Mouse (Mus musculus): Measurements from ENCODE around the gene Shkbp1. TPM values are rescaled to one million over a fixed set of nuclear protein-coding genes. Genes with fewer than 3 reads are reported as not detected.

Shkbp1 gene
- polyA plus RNA-seq, 1 experiment from 2014 or later, result 46.2 TPM

DNA sequence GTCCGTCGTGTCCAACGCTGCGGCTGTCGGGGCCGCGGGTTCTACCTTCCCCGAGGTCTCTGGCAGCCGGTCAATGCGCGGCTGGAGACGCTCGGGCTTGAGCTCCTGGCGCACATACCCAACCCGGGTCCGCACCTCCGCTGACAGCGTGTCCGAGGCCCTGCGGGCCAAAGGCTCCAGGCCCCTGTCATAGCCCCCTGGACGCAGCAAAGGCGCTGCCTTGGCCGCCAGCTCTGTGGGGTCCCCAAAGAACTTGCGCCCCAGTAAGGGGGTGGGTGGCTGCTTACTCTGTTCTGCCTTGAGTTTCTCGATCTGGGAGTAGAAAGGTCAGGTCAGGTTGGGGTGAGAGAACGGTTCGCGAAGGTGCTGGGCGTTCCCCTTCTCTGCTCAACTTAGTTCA lies 8.6 kb upstream of the Shkbp1 start:
- Histone ChIP-seq H3K4me3 (replicated peaks) (peak overlapping the region; percentile 17), H3K4me1 (peaks cover 28% of the 10 kb centered on the region), H3K9ac (no peak overlapping the region), H3K9me3 (replicated peaks) (no peaks in the 10 kb centered on the region), H3K36me3 (no peaks in the 10 kb centered on the region), H3K27me3 (peaks cover 72% of the 10 kb centered on the region), H3K4me2 (replicated peaks) (no peak overlapping the region), H3K27ac (replicated peaks) (no peak overlapping the region)
- no peak for ATAC-seq (ENCODE audit: insufficient number of reproducible peaks, low FRiP score, low TSS enrichment, low read depth)
- 7% methylated on average over 29 of the region's 29 CpGs for WGBS

DNA sequence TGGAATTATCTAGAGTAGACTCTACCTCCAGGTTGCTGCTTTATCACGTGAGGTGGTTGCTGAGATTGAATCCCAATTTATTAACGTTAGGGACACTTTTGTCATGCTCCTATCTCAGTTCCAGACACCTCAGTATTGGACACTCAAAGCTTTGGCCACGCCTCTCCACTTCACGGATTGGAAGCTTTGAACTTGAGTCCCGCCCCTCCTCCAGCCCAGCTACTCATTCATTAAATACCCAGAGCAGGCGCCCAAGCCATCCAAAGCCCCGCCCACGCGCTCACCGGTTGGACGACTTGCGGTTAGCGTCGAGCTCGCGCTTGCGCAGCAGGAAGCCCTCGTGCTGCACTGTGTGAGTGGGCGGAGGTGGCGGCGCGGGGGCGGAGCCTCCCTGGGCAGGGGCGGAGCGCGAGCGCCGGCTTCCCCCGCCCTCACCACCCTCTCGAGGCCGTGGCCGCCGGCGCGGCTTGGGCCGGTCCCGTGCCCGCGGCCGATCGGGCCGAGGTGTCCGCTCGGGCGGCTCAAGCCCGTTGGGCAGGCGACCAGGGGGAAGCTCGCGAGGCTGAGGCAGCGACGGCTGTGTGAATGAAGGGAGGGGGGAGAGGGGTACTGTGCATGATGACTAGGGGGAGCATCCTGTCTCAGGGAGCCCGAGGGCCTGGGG lies 5.6 kb upstream of the Shkbp1 start:
- under 1% methylated on average over 52 of the region's 52 CpGs for WGBS
- H3K36me3 ChIP-seq, result no peaks in the 10 kb centered on the region
- H3K9ac ChIP-seq, result peak overlapping the region; percentile 47
- peak; percentile 95 for ATAC-seq (ENCODE audit: insufficient number of reproducible peaks, low FRiP score, low TSS enrichment, low read depth)
- H3K27me3 ChIP-seq, result peaks cover 49% of the 10 kb centered on the region
- H3K4me2 ChIP-seq (replicated peaks), result peak overlapping the region; percentile 85
- H3K9me3 ChIP-seq (replicated peaks), result no peaks in the 10 kb centered on the region
- no peak overlapping the region for H3K27ac ChIP-seq (replicated peaks)
- peak overlapping the region; percentile 57 for H3K4me3 ChIP-seq (replicated peaks)
- peaks cover 30% of the 10 kb centered on the region for H3K4me1 ChIP-seq

DNA sequence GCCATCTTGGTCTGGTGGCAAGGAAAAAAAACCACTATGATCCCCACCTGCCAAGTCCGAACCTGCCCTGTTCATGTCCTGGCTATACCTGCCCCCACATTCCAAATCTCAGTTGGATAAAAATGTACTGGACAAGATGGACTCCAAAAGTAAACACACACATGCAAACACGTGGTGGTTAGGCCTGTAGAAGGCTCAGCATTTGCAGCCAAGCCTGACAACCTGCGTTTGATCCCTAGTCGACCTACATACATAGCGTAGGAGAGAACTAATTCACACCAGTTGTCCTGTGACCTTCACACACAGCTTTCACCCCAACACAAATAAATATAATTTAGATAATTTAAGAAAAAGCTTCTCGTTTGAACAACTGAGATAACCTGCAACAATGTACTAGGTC lies 4.9 kb upstream of the Shkbp1 start:
- 48% methylated on average over 6 of the region's 6 CpGs for WGBS

DNA sequence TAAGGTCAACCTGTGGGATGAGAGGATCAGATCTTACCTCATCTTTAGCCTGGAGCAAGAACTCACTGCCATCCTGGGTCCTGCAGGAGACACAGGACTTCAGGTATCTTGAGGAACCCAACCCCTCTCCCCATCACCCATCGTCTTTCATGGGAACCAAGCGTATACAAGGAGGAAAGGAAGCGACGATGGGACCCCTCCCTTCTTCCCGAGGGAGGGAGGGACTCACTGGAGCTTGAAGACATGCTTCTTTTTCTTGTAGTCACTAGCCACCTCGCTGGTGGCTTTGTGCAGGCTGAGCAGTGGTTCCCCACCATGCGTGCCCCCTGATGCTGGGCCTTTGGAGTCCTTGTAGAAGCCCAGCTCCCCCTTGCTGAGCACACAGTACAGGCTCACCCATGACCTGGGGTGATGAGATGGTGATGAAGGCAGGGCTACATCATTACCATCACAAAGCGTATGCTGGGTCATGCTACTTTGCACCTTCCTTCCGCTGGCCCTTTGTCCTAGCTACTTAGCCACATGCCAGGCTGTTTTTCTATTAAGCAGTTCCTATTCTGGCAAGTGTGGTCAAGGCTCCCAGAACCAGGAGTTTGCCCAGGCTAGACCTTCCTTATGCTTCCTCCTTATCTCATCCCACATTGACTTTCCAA lies 4.0 kb upstream of the Shkbp1 start:
- H3K4me1 ChIP-seq, result peaks cover 40% of the 10 kb centered on the region
- H3K9ac ChIP-seq, result no peak overlapping the region
- WGBS, result 82% methylated on average over 9 of the region's 9 CpGs
- H3K4me3 ChIP-seq (replicated peaks), result no peak overlapping the region
- no peak overlapping the region for H3K4me2 ChIP-seq (replicated peaks)
- H3K27me3 ChIP-seq, result peaks cover 33% of the 10 kb centered on the region
- no peaks in the 10 kb centered on the region for H3K36me3 ChIP-seq
- no peak for ATAC-seq (ENCODE audit: insufficient number of reproducible peaks, low FRiP score, low TSS enrichment, low read depth)
- no peak overlapping the region for H3K27ac ChIP-seq (replicated peaks)
- H3K9me3 ChIP-seq (replicated peaks), result no peaks in the 10 kb centered on the region

More for the DNA sequence above, 4.9 kb upstream of the Shkbp1 start:
- peak overlapping the region; percentile 57 for H3K4me3 ChIP-seq (replicated peaks)
- ATAC-seq (ENCODE audit: insufficient number of reproducible peaks, low FRiP score, low TSS enrichment, low read depth), result no peak
- H3K9me3 ChIP-seq (replicated peaks), result no peaks in the 10 kb centered on the region
- peak overlapping the region; percentile 85 for H3K4me2 ChIP-seq (replicated peaks)
- no peak overlapping the region for H3K9ac ChIP-seq
- no peak overlapping the region for H3K27ac ChIP-seq (replicated peaks)
- H3K27me3 ChIP-seq, result peaks cover 42% of the 10 kb centered on the region
- no peaks in the 10 kb centered on the region for H3K36me3 ChIP-seq
- peaks cover 33% of the 10 kb centered on the region for H3K4me1 ChIP-seq

DNA sequence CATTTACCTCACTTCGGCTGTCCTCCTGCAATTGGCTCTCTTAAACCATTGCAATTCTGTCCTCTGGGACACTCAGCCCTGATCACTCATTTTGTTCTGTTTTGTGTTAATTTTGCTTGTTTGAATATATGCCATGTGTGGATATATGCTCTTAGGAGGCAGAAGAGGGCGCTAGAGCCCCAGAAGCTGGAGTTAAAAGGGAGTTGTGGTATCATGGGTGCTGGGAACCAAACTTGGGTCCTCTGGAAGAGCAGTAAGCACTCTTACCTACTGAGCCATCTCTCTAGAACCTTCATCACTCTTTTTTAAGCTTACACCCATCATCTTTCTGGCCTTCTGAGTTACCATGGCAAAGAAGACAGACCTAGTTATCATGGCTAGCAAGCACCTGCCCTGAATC lies 3.3 kb upstream of the Shkbp1 start:
- peaks cover 44% of the 10 kb centered on the region for H3K4me1 ChIP-seq
- H3K9me3 ChIP-seq (replicated peaks), result no peaks in the 10 kb centered on the region
- no peak overlapping the region for H3K4me2 ChIP-seq (replicated peaks)
- H3K36me3 ChIP-seq, result no peaks in the 10 kb centered on the region
- H3K4me3 ChIP-seq (replicated peaks), result no peak overlapping the region
- peaks cover 26% of the 10 kb centered on the region for H3K27me3 ChIP-seq
- WGBS, result 60% methylated on average over 2 of the region's 2 CpGs
- no peak for ATAC-seq (ENCODE audit: insufficient number of reproducible peaks, low FRiP score, low TSS enrichment, low read depth)
- H3K27ac ChIP-seq (replicated peaks), result no peak overlapping the region
- H3K9ac ChIP-seq, result no peak overlapping the region

DNA sequence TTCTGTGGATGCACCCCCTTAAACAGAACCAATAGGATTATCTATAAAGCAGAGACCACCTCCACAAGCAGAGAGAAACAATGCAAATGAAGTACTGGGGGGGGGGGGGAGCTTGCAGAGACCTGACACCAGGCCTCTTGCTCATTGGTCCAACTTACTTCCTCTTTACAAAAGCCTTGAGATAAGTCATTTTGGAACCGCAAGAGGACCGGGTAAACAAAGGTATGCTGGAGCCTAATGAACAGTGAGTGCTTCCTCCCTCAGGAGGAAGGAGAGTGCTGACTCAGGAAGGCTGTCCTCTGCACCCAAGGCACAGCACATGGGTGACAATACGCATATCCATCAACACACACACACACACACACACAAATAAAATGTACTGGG lies 1.8 kb upstream of the Shkbp1 start:
- Histone ChIP-seq H3K27ac (replicated peaks) (no peak overlapping the region), H3K36me3 (no peaks in the 10 kb centered on the region), H3K9ac (no peak overlapping the region), H3K4me2 (replicated peaks) (no peak overlapping the region), H3K9me3 (replicated peaks) (no peaks in the 10 kb centered on the region), H3K4me1 (peaks cover 41% of the 10 kb centered on the region), H3K27me3 (peaks cover 11% of the 10 kb centered on the region), H3K4me3 (replicated peaks) (no peak overlapping the region)
- 22% methylated on average over 3 of the region's 3 CpGs for WGBS
- ATAC-seq (ENCODE audit: insufficient number of reproducible peaks, low FRiP score, low TSS enrichment, low read depth), result no peak

DNA sequence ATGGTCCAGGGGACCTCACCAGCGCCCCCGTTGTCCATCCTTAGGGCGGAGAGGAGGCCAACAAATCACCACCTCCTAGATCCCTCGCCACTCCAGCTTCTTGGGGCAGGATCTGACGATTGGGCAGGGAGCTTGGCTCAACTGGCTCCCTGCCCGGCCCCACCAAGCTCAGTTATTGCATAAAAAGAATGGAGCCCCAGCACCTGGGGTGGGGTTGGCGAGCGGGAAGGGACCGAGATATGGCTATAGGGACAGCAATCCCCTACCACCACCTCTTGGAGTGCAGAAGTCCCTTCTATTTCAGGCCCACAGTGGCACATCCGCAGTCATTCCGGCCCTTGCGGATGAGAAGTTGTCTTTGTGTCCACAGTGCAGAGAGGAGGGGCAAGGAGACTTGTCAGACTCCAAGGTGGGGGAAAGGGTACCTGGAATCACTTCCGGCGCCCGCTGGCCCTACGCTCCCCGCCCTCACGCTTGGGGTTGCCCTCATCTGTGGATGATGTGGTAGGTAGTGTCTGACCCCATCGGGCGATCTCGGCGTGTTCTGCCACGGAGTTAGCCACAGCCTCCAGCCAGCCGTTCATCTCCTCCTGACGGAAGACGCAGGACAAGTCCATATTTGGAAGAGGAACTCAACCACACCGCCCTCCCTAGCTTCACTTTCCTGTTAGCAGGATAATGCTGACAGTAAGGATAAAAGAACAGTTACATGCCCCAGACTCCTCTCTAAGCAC lies 1.2 kb upstream of the Shkbp1 start, which contains the start of gene Gm20479:
TSS of gene Gm20479 (minus strand) at position 559 of the 734 bp plus-strand sequence.
- no peaks in the 10 kb centered on the region for H3K36me3 ChIP-seq
- 8% methylated on average over 27 of the region's 27 CpGs for whole genome bisulfite sequencing
- H3K27ac ChIP-seq (replicated peaks), result 0 out of 2 replicates have a peak within 1 kb of the TSS, but pooled peaks have one; percentile 28
- H3K4me2 ChIP-seq (replicated peaks), result peak within 1 kb of the TSS; percentile 78
- H3K9ac ChIP-seq, result no peak within 1 kb of the TSS
- H3K4me3 ChIP-seq (replicated peaks), result peak within 1 kb of the TSS; percentile 78
- peaks cover 39% of the 10 kb centered on the region for H3K4me1 ChIP-seq
- no peak for ATAC-seq (ENCODE audit: insufficient number of reproducible peaks, low FRiP score, low TSS enrichment, low read depth)
- peaks cover 7% of the 10 kb centered on the region for H3K27me3 ChIP-seq
- no peaks in the 10 kb centered on the region for H3K9me3 ChIP-seq (replicated peaks)

DNA sequence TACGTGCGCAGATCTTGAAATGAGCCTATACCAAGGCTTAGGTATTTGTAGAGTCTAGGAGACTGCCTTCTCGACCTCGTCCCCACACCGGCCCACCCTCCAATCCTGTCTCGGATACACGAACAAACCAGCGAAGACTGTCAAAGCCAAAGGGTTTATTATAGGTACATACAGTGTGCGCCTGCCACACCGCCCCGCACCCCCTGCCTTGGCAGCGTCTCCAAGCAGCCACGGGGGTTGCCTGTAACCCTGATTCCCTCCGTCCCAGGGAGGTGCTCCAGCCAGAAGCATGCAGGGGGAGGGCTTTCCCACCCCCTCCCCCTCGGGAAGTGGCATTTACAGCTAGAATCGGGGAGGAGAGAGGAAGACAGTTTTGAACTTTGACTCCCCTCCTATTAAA lies 429 bp upstream of the Shkbp1 start:
- no peaks in the 10 kb centered on the region for H3K36me3 ChIP-seq
- H3K27ac ChIP-seq (replicated peaks), result 0 out of 2 replicates have a peak overlapping the region, but pooled peaks have one; percentile 28
- no peak overlapping the region for H3K9ac ChIP-seq
- H3K9me3 ChIP-seq (replicated peaks), result no peaks in the 10 kb centered on the region
- peak; percentile 36 for ATAC-seq (ENCODE audit: insufficient number of reproducible peaks, low FRiP score, low TSS enrichment, low read depth)
- peaks cover 7% of the 10 kb centered on the region for H3K27me3 ChIP-seq
- H3K4me1 ChIP-seq, result peaks cover 33% of the 10 kb centered on the region
- H3K4me2 ChIP-seq (replicated peaks), result peak overlapping the region; percentile 78
- H3K4me3 ChIP-seq (replicated peaks), result peak overlapping the region; percentile 78
- 2% methylated on average over 16 of the region's 16 CpGs for WGBS

DNA sequence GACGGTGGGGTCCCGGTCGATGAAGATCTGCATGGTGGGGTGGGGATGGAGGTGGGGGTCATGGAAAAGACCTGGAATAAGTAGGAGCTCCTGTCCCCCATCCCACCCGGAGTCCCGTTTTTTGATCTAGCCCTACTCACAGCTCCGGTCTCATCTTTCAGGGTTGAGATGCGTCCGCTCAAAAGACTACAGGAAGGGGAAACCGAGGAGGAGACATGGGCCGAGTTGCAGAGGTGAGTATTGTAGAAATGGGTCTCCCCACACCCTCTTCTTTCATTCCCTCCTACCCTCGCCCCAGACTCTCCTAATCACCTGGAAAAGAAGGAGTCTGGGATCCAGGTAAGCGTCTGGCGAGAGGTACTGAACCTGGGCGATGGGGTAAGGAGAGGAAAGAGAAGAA lies 558 bp downstream of the Shkbp1 start:
- H3K4me1 ChIP-seq, result peaks cover 27% of the 10 kb centered on the region
- no peak for ATAC-seq (ENCODE audit: insufficient number of reproducible peaks, low FRiP score, low TSS enrichment, low read depth)
- H3K27ac ChIP-seq (replicated peaks), result peak overlapping the region; percentile 44; the same call in 1 of the 2 replicates
- 4% methylated on average over 14 of the region's 14 CpGs for WGBS
- peak overlapping the region; percentile 26 for H3K9ac ChIP-seq
- H3K27me3 ChIP-seq, result peaks cover 7% of the 10 kb centered on the region
- H3K9me3 ChIP-seq (replicated peaks), result no peaks in the 10 kb centered on the region
- peak overlapping the region; percentile 78 for H3K4me3 ChIP-seq (replicated peaks)
- 0 out of 2 replicates have a peak, but pooled peaks cover 5% of the 10 kb centered on the region for H3K36me3 ChIP-seq
- H3K4me2 ChIP-seq (replicated peaks), result peak overlapping the region; percentile 78

DNA sequence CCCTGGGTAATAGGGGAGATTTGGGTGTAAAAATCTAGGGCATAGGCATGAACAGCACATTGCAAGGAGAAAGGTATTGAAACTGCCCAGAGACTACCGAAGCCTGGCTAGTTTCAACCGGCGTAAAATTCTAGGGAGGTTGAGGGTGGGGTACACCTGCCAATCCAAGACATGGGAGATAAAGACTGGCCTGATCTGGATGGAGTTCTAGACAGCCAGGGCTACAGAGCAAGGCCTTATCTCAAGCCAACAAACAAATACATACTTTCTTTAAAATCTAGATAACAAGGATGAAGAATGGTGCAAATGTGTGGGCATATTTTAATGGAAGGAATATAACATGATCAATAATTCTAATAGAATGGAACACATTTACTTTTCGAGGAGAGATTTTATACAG lies 1.0 kb downstream of the Shkbp1 start:
- Histone ChIP-seq H3K27ac (replicated peaks) (no peak overlapping the region), H3K27me3 (peaks cover 7% of the 10 kb centered on the region), H3K9ac (0 out of 2 replicates have a peak overlapping the region, but pooled peaks have one; percentile 26), H3K4me2 (replicated peaks) (peak overlapping the region; percentile 78), H3K4me1 (peaks cover 27% of the 10 kb centered on the region), H3K4me3 (replicated peaks) (peak overlapping the region; percentile 78), H3K9me3 (replicated peaks) (no peaks in the 10 kb centered on the region), H3K36me3 (0 out of 2 replicates have a peak, but pooled peaks cover 6% of the 10 kb centered on the region)
- ATAC-seq (ENCODE audit: insufficient number of reproducible peaks, low FRiP score, low TSS enrichment, low read depth), result no peak
- 48% methylated on average over 4 of the region's 4 CpGs for WGBS

DNA sequence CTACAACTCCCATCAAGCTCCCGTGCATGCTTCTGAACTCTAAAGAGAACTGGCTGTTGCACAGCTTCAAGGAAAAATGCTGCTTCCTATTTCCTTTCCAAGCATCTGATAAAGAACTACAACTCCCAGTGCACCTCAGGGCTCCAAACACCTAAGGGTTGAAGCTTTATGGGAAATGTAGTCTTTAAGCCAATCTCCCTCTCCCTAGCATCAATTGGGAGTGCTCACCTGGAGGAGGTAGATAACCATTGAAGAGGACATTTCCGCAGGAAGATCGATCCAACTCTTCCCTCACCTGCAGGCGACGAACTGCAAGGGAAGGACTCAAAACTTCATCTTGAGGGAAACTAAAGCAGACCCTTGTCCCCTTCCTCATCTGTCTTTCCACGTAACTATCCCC lies 1.7 kb downstream of the Shkbp1 start:
- Histone ChIP-seq H3K9me3 (replicated peaks) (no peaks in the 10 kb centered on the region), H3K36me3 (0 out of 2 replicates have a peak, but pooled peaks cover 6% of the 10 kb centered on the region), H3K9ac (no peak overlapping the region), H3K27ac (replicated peaks) (no peak overlapping the region), H3K4me3 (replicated peaks) (0 out of 2 replicates have a peak overlapping the region, but pooled peaks have one; percentile 78), H3K4me1 (peaks cover 27% of the 10 kb centered on the region), H3K4me2 (replicated peaks) (peak overlapping the region; percentile 78), H3K27me3 (peaks cover 7% of the 10 kb centered on the region)
- 24% methylated on average over 6 of the region's 6 CpGs for WGBS
- no peak for ATAC-seq (ENCODE audit: insufficient number of reproducible peaks, low FRiP score, low TSS enrichment, low read depth)

Data from embryonic facial prominence, embryonic 15.5 days (tissue).